11 mouse cellular contexts compared by ENCODE assay signal in genomic region chr11:35147818-35148445, GRCm38 (mm10). TPM values are rescaled to one million over a fixed set of nuclear protein-coding genes. Genes with fewer than 3 reads are reported as not detected.
"Had no signal": no experiment of that assay in that cellular context is flagged by ENCODE, and none has a peak within 500 bp of the region (broad histone marks: within the 10 kb centered on the region; RNA-seq: fewer than 3 reads in every experiment).

No protein-coding gene starts in this region.

- H3K9ac ChIP-seq: liver, embryonic 15.5 days; midbrain, embryonic 13.5 days had no signal

- H3K27me3 ChIP-seq: liver, embryonic 15.5 days had no signal

- H3K4me2 ChIP-seq: liver, embryonic 11.5 days; liver, embryonic 15.5 days; midbrain, embryonic 13.5 days had no signal

- DNase-seq: lung, adult 2 months; lung, postnatal 36 days; right cerebral cortex, postnatal 25 days; thymus, postnatal 4 days had no signal

- H3K4me3 ChIP-seq: left cerebral cortex, adult 2 months; limb, embryonic 10.5 days; liver, embryonic 15.5 days; midbrain, embryonic 13.5 days had no signal

- H3K4me1 ChIP-seq: liver, embryonic 15.5 days had no signal

- H3K9me3 ChIP-seq: limb, embryonic 10.5 days; liver, embryonic 15.5 days; midbrain, embryonic 13.5 days had no signal

- ATAC-seq: lung, postnatal 0 days; midbrain, embryonic 13.5 days had no signal

- H3K36me3 ChIP-seq: liver, embryonic 15.5 days; midbrain, embryonic 13.5 days had no signal

- H3K27ac ChIP-seq: left cerebral cortex, adult 2 months; limb, embryonic 10.5 days; liver, embryonic 15.5 days; midbrain, embryonic 13.5 days had no signal

RNA-seq across cellular contexts. Expression of gene Slit3, which starts 26.9 kb away (rescaled TPM):
- total RNA-seq: megakaryocyte progenitor cell, adult 5-6 weeks had no signal
